Mouse (Mus musculus): ENCODE results near the gene Mlycd. TPM values are rescaled to one million over a fixed set of nuclear protein-coding genes. Genes with fewer than 3 reads are reported as not detected.

Mlycd gene
- polyA plus RNA-seq, 1 experiment from 2014 or later = 13.5 TPM

- H3K9me3 ChIP-seq = no peaks in the 10 kb centered on the region
- no peak overlapping the region for H3K4me3 ChIP-seq
- H3K27ac ChIP-seq = no peak overlapping the region
- no peaks in the 10 kb centered on the region for H3K36me3 ChIP-seq
- WGBS = 89% methylated on average over 5 of the region's 5 CpGs
- no peak for DNase-seq (ENCODE audit: low spot score)
- peaks cover 9% of the 10 kb centered on the region for H3K4me1 ChIP-seq (replicated peaks)
- no peaks in the 10 kb centered on the region; the same call in 1 of the 2 replicates for H3K27me3 ChIP-seq (ENCODE audit: insufficient read depth, poor library complexity, severe bottlenecking)
Measured at GRCm38 (mm10) chr8:119456045-119456444, 61.4 kb downstream of the Mlycd start.

- Histone ChIP-seq H3K9me3 (no peaks in the 10 kb centered on the region), H3K4me3 (no peak overlapping the region), H3K4me1 (replicated peaks) (peaks cover 32% of the 10 kb centered on the region), H3K36me3 (no peaks in the 10 kb centered on the region), H3K27me3 (ENCODE audit: insufficient read depth, poor library complexity, severe bottlenecking) (peaks cover 29% of the 10 kb centered on the region), H3K27ac (peak overlapping the region; percentile 40; the same call in 1 of the 2 replicates)
- peak; percentile 29 for DNase-seq (ENCODE audit: low spot score)
- 52% methylated on average over 16 of the region's 16 CpGs for whole genome bisulfite sequencing
Measured at GRCm38 (mm10) chr8:119459724-119460123, 65.0 kb downstream of the Mlycd start.

Other genes with a start within 250 kb of the Mlycd start
- gene Hsbp1, start 50.4 kb upstream of the Mlycd start, polyA plus RNA-seq (2016; fragmentation: Nextera tagmentation; extraction: Ambion mirVana) = 280 and 364 TPM in 2 replicates
- 0.30 and 0.36 TPM in 2 replicates for gene Osgin1, start 39.2 kb downstream of the Mlycd start, polyA plus RNA-seq (2016; fragmentation: Nextera tagmentation; extraction: Ambion mirVana)
- gene Necab2, start 51.8 kb downstream of the Mlycd start, polyA plus RNA-seq (2016; fragmentation: Nextera tagmentation; extraction: Ambion mirVana) = 9.0 and 14.0 TPM in 2 replicates
- gene Slc38a8, start 106.8 kb downstream of the Mlycd start, polyA plus RNA-seq (2016; fragmentation: Nextera tagmentation; extraction: Ambion mirVana) = 1.4 TPM in 1 of 2 replicates, not detected in the other
- gene Mbtps1, start 163.9 kb downstream of the Mlycd start, polyA plus RNA-seq (2016; fragmentation: Nextera tagmentation; extraction: Ambion mirVana) = 104 and 107 TPM in 2 replicates
- 65.1 and 78.0 TPM in 2 replicates for gene Hsdl1, start 180.3 kb downstream of the Mlycd start, polyA plus RNA-seq (2016; fragmentation: Nextera tagmentation; extraction: Ambion mirVana)
- 0.39 and 1.3 TPM in 2 replicates for gene Dnaaf1, start 180.4 kb downstream of the Mlycd start, polyA plus RNA-seq (2016; fragmentation: Nextera tagmentation; extraction: Ambion mirVana)
- 16.8 and 17.4 TPM in 2 replicates for gene Taf1c, start 210.3 kb downstream of the Mlycd start, polyA plus RNA-seq (2016; fragmentation: Nextera tagmentation; extraction: Ambion mirVana)
- gene Adad2, start 217.9 kb downstream of the Mlycd start, polyA plus RNA-seq (2016; fragmentation: Nextera tagmentation; extraction: Ambion mirVana) = 0.16 and 0.41 TPM in 2 replicates
- gene Kcng4, start 240.8 kb downstream of the Mlycd start, polyA plus RNA-seq (2016; fragmentation: Nextera tagmentation; extraction: Ambion mirVana) = 0.16 and 0.29 TPM in 2 replicates